Mouse (Mus musculus) kidney, adult 9 months (tissue): ENCODE data around the gene Tmem131.
"Not testable (repeated sequence)": the region's sequence is repeated elsewhere in the genome, so short reads cannot be mapped to it uniquely, and the experiment has no call there.

Experiments
- DNase-seq: peaks from one replicate; pipeline ENCODE4 v3.0.0; 2022

The Tmem131 gene

DNA sequence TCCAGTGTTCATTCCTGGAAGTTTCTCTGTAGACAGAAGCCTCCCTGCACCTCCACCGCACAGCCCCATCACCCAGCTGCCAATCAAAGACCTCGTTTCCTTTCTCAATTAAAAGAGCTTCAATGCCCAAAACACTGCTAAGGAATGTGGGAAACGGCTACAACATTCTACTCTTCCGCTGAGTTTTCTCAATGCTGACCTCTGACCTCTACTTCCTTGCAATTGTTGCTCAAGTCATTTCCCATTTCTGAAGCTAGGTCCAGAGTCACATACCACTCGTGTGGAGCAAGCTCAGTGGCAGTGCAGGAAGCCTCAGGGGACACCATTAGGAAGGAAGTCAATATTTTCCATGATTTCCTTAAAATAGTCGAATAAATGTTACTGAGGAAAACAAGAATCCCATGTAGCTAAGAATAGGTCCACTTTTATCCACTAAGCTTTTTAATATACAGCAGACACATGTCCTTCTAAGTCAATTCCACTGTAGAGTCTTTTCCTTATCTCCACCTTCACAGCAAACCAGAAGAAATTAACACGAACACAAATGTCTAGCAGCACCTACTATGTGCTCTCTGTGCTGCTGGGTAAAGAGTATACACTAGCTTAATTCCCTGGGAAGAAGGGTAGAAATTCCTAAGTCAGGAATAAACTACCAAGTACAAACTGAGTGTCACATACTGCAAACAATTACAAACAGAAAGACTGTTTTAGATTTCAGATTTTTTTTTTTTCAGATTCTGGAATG is 28.8 kb downstream of the Tmem131 start:
- peak; percentile 77 for DNase-seq

DNA sequence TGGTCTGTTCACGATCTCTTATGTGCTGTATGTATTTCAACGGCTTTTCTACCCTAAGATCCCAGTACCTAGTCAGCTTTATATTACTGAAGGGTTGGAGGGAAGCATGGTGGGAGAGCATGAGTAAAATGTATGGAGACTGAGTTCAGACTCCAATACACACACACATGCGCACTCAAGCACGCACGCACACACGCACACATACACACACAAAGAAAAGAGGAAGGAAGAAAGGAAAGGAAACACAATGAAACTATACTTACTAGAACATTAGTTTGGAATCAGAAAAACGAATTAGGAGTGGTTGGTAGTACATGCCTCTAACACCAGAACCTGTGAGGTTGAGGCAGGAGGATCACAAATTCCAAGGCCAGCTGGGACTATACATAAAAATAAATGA is 29.7 kb downstream of the Tmem131 start:
- no peak for DNase-seq

DNA sequence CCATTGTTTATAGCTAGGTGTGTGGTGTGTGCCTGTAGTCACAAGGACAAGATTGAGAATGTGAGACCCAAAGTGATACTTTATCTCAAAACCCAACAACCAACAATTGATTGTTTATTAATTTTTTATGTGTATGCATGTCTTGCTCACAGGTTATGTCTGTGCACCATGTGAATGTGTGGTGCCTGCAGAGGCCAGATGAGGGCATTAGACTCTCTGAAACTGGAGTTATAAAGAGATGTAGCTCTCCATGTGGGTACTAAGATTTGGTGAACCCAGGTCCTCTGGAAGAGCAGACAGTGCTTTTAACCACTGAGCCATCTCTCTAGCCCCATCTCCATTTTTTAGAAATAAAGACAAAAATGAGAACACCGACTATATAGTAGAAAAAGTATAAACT is 31.2 kb downstream of the Tmem131 start:
- DNase-seq = no peak

DNA sequence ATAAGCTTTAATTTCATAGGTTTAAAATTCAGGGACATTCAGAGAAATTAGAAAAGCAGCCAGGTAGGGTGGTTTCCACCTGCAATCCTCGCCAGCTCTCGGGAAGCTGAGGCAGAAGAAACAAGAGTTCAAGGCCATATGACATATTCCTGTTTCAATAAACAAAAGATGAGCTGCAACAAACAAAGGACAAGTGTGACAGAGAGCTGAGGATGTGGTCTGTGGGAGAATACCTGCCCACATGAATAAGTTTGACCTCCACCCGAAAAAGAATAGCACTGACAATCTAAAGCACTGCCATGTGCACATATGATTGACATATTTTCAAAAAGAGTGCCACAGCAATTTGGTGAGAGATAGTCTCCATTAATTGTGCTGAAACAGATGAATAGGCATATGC is 31.9 kb downstream of the Tmem131 start:
- no peak for DNase-seq

DNA sequence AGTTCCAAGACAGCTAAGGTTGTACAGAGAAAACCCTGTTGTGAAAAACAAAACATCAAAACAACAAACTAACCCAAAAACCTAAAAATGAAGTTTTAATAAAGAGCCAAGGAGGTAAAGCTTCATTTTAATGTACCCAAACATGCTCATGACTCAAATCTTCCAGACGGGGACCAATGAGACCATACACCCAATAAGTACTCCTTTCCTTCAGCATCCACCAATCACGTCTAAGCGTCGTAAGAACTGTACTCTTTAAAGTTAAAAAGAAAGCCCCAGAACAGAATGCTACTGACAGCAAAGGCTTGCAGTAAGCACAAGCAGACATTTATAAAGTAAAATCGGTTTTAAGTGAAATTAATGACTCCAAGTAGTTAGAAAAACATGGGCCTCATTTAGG is 33.1 kb downstream of the Tmem131 start:
- no peak for DNase-seq

DNA sequence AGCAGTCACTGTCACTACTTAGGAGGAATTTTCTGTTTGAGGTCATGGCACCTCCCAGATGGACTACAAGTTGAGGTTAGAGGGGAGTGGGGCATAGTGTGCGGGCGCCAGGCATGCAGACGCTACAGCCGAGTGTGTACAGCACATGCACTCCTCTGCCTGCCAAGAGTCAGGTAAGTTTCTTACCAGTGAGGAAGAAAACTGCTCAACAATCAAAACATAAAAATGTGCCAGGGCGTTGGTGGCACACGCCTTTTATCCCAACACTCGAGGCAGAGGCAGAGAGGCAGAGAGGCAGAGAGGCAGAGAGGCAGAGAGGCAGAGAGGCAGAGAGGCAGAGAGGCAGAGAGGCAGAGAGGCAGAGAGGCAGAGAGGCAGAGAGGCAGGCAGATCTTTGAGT is 33.5 kb downstream of the Tmem131 start:
- DNase-seq = not testable (repeated sequence)

DNA sequence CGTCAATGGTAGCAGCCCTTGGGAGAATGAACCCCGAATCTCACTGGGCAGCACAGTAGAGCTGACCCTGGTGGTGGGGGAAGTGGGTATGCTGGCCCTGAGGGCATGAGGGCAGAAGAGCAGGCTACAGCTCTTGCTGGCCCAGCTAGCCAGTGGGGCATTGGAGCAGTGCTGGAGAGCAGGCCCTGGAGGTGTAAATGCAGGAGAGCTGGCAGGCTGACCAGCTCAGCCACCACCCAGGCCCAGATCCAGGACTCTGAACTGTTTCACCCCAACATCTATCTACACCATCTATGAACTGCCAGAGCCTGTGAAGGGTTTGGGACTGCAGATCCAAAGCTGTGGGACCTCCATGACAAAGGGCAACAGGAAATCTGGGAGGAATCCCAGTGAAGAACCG is 38.2 kb downstream of the Tmem131 start:
- no peak for DNase-seq

DNA sequence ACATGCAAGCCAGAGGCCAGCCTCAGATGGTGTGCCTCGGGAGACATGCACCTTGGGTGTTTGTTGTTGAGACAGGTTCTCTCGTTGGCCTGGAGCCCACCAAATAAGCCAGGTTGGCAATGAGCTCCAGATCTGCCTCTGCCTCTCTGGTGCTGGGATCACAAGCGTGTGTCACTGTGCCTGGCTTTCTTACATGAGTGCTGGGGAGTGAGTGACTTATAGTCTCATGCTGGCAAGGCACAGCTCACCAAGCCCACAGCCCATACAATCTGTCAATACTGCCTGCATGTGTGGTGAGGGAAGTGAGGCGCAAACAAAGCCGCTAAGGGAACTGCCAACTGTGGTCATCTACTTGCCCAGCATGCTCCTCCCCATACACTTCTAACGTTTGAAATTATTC is 39.0 kb downstream of the Tmem131 start:
- no peak for DNase-seq

DNA sequence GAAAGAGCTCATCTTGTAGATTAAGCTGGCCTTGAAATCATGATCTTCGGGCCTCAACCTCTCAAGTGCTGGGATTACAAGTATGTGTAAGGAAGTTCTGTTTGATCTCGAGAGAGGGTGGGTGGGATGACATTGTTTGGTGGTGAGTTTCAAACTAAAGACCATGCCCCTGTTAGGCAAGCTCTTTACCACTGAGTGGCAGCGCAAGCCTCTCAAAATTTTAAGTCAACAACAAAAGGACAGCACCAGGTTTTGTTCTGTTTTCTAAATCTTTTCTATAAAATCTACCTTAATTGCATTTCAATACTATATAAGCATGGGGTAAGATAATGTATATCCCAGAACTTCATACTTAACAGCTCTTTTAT is 39.4 kb downstream of the Tmem131 start:
- DNase-seq = no peak

DNA sequence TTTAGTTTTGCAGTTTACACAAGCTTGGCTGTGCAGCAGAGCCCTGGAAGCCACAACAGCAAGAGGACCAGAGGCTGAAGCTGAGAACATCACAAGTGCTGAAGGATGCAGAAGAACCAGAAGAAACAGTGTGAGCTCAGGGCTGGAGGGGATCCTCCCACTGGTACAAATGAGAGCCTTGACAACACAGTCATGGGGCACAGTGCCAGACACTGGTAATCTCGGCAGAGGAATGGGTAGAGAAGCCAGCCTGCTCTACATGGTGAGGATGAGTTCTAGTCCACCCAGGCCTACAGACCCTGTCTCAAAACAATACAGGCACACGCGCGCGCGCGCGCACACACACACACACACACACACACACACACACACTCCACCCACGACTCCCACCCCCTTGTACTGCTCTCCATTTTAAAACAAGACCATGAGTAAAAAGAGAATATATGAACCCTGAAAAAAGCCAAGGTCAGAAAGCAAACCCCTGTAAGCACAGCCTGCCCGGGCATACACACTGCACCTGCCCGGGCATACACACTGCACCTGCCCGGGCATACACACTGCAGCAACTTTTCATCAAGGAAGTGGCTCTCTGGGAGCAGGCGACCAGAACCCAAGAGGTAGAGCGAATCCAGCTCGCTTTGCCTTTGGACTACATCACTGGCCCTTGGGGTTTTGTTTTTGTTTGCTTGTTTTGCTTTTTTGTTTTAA is 39.9 kb downstream of the Tmem131 start:
- no peak for DNase-seq

DNA sequence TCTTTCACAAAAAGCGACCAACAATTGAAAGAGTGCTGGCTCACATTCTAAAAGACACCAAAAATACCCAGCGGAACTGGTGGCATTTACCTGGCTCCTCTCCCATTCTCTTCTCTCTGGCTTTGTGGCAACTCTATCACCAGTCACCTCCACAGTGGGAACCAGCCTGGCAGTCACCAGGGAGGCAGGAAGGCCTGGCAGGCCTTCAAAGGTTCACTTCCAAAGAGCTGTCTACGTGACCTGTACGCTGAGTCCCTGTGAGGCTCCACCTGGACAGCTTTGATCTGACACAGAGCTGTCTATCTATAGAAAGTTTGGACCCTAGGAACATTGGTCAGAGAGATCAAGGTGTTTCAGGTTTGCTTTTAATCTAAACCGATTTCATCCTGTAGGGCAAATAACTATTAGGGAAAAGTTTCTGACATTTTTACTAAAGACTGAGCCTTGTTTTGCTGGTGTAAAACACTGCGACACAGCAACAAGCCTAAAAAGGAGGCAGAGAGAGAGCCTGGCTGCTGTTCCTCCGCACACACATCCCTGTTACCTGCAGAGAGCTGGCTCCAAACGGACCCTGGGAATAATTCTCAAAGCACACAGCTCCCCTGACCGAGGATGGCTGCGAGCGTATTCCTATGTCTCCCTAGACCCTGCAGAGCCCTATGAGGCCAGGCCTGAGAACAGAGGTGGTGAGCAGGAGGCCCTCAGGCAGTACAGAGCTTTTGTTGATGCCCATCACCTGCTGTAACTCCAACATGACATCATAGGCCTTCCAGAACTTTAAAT is 40.7 kb downstream of the Tmem131 start:
- DNase-seq = no peak

DNA sequence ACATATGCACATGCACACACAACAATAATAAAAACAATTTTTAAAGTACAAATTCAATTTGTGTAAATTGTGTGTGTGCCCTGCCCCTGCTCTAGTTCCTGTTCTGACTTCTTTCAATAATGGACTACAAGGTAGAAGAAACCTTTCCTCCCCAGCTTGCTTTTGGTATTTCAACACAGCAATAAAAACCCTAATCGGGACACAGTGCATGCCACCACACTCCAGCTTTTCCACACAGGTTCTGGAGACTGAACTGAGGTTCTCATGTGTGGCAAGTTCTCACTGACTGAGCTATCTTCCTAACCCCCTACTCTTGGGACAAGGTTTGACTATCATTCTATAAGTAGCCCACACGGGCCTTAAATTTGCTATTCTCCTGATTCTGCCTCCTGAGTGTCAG is 43.8 kb downstream of the Tmem131 start:
- DNase-seq = no peak

DNA sequence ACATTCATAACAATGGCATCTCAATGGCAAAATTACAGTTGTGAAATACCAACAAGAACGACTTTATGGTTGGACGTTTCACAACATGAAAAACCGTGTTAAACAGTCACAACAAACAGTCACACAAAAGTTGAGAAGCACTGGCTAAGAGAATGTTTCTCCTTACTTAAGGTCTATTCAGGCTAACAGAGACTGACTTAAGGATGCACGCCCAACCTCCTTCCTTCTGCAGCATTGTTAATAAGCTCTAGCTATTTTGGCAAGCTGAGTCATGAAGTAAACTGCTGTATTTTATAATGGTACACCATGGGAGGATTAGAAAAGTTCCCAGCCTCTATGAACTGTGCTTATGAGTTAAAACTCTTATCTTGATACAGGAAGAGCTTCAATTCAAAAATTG is 47.0 kb downstream of the Tmem131 start:
- DNase-seq = no peak

DNA sequence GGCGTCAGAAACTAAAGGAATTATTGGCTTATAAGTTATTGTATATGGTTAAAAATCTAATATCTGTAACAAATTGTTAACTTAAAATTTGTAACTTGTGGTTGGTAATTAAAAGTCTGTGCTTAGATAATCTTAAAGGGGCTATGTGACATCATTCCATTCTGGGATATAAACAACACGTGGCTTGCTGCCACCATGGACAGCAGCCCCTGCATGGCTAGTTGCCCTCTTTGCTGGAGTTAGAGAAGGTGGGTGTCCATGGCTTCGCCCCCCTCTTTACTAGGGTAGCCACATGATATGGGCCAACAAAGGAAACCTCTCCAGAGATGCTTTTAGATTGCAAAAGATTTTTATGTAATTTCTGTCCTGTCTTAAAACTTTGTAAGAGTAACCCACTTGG is 48.0 kb downstream of the Tmem131 start:
- DNase-seq = no peak

DNA sequence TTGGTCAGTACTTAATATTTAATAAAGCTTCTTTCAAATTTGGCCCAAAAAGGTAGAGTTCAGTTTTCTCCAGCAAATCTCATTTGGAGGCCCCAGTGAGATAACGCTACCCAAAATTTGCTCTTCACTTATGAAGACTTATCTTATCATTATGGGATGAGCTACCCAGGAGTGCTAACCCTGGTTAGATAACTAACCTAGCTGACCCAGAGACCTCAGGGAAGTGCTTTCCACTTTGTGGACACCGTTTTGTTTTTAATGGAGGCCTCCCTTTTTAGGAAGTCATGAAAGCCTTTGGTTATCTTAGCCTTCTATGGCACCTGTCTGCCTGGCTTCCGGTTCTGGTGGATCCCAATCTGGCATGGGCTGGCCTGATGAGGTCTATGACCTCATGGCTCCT is 49.3 kb downstream of the Tmem131 start:
- no peak for DNase-seq

DNA sequence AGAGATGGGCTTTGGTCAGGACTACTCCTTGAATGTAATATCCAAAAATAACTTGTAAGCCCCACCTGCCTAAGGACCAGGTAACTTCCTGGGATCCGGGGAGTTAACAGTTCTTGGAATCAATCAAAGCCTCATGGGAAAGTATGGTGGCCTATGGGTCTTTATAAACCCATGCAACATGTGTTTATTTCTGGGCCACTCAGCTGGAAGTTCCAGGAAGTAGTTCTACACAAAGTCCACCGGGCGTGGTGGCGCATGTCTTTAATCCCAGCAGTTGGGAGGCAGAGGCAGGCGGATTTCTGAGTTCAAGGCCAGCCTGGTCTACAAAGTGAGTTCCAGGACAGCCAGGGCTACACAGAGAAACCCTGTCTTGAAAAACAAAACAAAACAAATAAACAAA is 49.7 kb downstream of the Tmem131 start:
- not testable (repeated sequence) for DNase-seq

DNA sequence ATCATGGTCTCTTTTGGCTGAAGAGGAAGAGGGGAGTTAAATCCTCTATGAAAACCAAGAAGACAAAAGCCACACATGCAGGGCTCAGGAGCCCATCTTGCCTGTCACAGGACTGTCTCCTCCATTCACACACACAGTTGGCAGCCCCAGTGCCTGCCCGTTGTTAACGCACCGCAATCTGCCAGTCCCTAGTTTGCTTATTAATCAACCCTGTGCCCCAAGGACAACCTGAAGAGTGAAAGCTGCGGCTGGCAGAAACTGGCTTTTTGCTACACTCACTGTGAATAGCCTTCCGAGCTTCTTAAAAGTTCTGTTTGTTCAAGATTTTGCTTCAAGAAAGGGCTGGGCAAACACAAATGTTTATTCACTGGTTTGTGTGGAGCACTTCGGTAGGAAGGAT is 50.3 kb downstream of the Tmem131 start:
- DNase-seq = peak; percentile 60

DNA sequence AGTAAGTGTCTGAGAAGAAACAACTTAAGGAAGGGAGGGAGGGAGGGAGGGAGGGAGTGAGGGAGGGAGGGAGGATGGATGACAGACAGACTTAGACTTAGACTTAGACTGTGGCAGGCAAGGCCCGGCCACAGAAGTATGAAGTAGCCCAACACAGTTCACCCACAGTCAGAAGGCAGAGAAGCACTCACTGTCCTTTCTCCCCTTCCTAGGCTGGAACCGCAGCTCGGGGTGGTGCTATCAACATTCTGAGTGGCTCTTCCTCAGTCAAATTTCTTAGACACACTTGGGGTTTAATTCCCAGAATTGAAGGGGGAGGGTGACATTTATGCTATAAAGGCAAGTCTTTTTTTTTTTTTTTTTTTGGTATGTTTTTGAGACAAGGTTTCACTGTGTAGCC is 51.0 kb downstream of the Tmem131 start:
- no peak for DNase-seq

DNA sequence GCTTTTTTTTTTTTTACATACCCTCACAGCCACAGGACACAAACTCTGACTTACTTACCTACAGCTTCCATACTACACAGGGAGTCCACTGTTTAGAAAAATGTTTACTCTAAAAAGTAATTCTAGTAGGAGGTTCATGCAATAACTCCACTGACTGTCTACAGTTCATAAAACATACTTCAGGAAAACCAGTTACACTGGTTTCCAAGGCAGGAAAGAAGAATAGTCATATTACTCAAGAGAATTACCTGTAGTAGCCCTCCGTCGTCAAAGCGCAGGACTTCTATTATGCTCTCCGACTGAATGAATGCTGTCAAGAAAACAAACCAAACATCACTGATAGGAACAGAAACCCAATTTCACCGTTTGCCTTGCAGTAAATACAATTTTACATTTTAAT is 54.5 kb downstream of the Tmem131 start:
- no peak for DNase-seq

DNA sequence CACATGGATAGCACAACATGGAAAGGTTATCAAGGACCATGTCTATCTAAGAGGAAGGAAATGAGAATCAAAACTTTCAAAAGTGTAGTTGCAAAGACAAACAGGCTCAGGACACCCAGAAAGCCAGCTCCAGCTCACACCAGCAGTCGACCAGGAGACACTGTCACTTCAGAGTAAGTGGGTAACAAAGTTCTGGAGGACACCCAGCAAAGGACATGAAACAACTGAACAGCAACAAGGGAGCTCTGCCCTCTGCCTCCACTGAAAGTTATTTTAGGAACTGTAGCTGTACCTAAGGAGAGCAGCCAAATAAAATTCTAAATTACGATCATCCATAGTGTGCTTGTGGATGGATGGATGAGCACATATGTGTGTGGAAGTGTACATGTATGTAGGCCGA is 56.3 kb downstream of the Tmem131 start:
- DNase-seq = no peak

DNA sequence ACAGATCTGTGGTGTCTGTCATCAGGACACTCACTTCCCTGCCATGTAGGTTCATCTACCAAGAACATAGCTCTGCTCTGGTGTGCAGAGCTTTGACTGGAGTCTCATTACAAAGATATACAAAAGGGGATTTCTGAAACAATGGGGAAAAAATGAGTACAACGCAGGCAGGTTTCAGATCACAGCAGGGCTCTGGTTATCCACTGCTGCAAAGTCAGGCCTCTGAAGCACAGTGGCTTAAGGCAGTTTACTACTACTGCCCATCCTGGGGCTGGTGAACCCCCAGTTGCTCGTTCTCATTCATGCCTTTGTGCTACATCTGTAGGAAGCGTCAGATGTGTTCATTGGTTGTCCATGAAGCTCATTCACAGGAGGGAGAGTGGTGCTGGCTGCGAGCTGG is 57.0 kb downstream of the Tmem131 start:
- no peak for DNase-seq

DNA sequence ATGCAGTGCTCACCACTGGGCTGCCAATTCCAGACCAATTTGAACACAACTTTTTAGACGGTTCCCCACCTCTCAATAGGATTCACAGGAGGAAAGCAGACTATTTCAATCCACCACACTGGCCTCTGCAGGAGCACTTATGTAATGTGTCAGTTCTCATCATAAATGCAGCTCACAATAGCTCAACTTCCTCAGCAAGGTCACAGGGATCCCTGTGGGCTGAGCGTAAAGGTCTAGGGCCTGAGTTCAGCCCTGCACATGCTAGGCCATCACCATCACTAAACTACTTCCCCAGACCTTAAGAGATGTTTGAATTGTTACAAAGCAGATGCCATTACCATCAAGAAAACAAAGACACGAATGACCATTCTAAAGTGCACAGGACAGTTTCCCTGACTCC is 58.9 kb downstream of the Tmem131 start:
- DNase-seq = no peak

DNA sequence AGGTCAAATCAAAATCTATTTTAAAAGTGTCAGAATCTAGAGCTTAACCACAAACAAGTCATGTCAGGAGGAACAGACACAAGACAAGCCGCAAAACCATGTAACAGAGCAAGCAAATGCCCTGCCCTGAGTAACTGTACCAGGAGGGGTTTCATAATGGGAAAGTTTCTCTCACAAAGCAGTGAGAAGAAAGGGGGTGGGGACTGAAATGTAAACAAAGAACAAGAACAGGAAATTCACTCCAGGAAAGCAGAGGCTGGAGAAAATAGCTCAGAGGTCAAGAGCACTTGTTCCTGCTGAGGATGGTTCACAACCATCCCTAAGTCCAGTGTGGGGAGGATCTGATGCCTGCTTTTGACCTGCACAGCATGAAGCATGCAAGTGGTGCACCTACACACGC is 59.7 kb downstream of the Tmem131 start:
- DNase-seq = no peak

DNA sequence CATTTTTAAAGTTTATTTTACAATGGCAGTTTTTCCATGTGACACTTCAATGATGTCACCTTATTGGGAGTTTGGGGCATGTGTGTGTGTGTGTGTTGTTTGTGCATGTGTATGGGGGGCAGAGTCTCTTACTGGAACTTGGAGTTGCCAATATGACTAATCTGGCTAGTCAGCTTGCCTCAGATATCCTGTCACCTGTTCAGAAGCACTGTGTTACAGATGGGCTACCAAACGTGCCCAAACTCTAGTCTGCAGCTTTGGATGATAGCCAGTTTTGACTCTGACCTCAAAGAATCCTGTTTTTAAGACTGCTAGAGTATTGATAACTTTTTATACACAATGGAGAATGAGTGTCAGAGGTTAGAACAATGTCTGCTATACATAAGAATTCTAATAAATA is 64.3 kb downstream of the Tmem131 start:
- no peak for DNase-seq
